Mouse (Mus musculus) left cerebral cortex, postnatal 36 days (tissue): ENCODE data around the gene Focad. TPM values are rescaled to one million over a fixed set of nuclear protein-coding genes. Genes with fewer than 3 reads are reported as not detected.

ENCODE experiments used
- DNase-seq, 2 experiments: peaks; one replicate each; pipeline ENCODE4 v3.0.0; 2021 to 2022; ENCODE audit warnings: low spot score in 2 of 2, mixed read lengths in 1 of 2
- intact Hi-C: fragments of 180-260 bp; cut with DNase I; formaldehyde crosslinking; loops from one replicate; pipeline ENCODE4 v1.15.1; 2025
- total RNA-seq, 2 experiments: library from RNA; stranded (reverse); gene quantifications; 2 replicates each; pipeline ENCODE4 v1.2.3; 2021

Gene Focad
- 10 to 100 TPM; 44.2 to 53.5 TPM for total RNA-seq

DNA sequence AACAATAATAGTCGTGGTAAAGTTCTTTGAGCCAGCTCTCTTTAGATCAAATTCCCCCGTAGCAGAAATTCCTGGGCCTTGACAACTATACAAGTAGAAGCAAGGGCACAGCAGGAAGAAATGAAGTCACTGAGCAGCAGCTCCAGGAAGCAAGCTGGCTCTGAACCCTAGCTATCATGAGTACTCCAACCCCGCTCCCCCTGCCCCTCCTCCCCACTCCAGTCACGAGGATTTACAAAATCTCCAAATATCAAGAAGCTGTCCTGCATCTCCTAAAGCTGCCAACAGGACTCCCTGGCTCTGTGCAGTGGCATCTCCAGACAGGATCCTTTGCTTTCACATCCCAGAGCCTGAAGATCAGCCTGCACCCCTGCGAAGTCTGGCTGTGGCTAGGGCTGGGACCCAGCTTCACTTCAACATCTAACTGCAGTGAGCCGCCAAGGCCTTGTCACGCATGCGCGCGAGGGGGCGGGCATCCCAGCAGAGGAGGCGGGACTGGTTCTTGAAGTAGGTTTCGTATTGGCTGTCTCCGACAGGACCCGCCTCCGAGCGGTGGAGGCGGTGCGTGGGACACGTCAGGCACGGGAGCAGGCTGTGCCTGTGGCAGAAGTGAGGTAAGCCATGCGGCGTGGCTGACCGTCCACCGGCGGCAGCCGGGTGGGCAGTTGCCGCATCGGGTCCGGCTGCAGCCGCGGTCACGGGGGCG lies at the start of gene Focad:
Focad (plus strand) TSS at position 568 of the 706 bp plus-strand sequence.
- intact Hi-C loops = loop anchor here (2.0 kb wide), 1 partner anchor 59 kb away; no protein-coding TSS in a partner anchor
- DNase-seq = peak; percentile 98

GRCm38 (mm10) chr4:88045151-88045550 lies 49.3 kb upstream of the Focad start:
- DNase-seq = no peak

GRCm38 (mm10) chr4:88046280-88046679 lies 48.1 kb upstream of the Focad start:
- DNase-seq = no peak
- intact Hi-C loops = no loop called here

More at GRCm38 (mm10) chr4:88045151-88045550, 49.3 kb upstream of the Focad start:
- intact Hi-C loops = no loop called here

DNA sequence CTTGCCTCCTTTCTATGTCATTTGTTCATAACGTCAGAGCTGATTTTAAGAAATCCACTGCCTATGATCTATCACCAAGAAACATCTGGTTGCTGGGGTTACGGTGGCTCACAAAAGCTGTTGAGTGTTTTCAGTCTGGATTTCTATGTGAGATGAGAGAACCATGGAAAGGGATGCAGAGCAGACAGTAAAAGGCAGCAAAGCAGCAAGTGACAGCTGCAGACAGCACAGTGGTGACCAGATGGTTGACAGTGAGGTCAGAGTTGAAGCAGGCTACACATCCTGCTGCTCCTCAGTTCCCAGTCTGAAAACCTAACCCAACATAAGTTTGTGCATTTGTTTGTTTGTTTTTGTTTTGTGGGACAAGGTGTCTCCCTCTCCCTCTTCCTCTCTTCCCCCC lies 19.0 kb upstream of the Focad start:
- no peak for DNase-seq
- intact Hi-C loops = no loop called here

DNA sequence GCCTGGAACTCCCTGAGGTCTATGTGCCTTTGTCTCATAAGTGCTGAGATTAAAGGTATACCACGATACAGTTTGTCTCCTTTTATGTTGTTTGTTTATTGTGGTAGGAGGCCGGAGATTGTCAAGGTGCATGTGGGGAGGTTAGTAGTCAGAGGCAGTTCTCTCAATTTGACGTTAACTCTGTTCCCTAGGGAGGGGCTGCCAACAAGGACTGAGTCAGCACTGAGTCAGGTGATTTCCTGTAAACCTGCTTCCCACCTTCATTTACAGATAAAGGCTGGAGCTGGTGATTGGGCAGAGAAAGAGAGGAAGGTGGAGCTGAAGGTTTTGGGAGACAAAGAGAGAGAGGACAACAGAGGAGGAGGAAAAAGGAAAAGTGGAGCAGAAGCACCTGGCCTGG lies 15.4 kb upstream of the Focad start:
- intact Hi-C loops = no loop called here

GRCm38 (mm10) chr4:88081417-88081816 lies 13.0 kb upstream of the Focad start:
- intact Hi-C loops = no loop called here
- DNase-seq = no peak

More for the DNA sequence above, 15.4 kb upstream of the Focad start:
- no peak for DNase-seq

GRCm38 (mm10) chr4:88081885-88082284 lies 12.5 kb upstream of the Focad start:
- DNase-seq = no peak
- intact Hi-C loops = no loop called here

DNA sequence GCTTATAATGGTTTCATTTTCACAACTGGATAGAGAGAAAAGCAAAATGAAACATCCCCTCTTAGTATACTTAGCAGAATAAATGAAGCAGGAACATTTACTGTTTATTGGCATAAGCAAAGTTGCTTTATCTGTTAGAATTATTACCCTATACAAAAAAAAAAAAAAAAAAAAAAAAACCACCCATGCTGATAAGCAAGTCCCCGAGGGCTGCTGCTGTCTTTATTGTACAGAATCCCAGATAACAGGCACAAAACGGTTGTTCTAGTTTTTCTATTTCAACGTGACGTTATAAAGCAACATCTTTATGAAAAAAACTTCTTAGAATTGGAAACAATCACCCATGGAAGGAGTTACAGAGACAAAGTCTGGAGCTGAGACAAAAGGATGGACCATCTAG lies 12.0 kb upstream of the Focad start:
- DNase-seq = no peak
- intact Hi-C loops = no loop called here

DNA sequence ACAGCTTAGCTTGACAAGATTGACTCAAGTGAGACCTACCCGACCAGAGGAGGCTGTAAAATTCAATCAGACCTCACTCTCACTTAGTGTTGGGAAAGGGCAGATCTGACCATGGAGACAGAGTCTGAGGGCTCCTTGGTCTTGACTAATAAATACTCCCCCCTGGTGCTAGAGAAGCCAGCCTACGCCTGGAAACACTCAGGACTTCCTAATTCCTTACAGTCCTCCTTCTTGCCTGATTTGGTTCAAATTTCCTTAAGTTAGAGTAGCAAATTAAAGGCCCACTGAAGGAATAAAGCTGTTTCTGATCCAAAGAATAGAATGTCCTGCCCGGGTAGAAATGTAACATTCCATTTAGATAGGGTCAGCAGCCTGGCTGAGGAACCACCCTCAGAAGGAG lies 10.6 kb upstream of the Focad start:
- no peak for DNase-seq
- intact Hi-C loops = no loop called here

- DNase-seq = no peak
- intact Hi-C loops = no loop called here
Measured at GRCm38 (mm10) chr4:88090316-88090715, 4.1 kb upstream of the Focad start.

GRCm38 (mm10) chr4:88094768-88095420 lies 465 bp downstream of the Focad start:
- no peak for DNase-seq
- intact Hi-C loops = loop anchor here (2.0 kb wide), 1 partner anchor 60 kb away; no protein-coding TSS in a partner anchor

DNA sequence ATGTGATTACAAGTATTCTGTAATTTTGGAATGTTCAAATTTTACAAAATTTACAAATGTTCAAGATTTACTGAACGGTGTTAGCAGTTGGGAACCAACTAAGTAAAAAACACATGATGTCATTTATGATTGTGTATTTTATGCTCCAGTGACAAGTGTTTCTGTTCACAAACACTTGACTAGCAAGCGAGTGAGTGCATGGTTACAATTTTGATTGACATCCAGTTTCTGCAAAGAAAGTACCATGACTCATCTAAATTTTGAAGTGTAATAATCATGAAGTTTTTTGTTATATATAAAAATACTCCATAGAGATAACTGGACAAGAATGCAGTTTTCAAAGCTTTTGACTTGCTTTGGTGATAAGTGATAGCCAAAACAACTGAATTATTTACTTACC lies 1.3 kb downstream of the Focad start:
- intact Hi-C loops = loop anchor here (2.0 kb wide), 1 partner anchor 61 kb away; no protein-coding TSS in a partner anchor
- DNase-seq = no peak

DNA sequence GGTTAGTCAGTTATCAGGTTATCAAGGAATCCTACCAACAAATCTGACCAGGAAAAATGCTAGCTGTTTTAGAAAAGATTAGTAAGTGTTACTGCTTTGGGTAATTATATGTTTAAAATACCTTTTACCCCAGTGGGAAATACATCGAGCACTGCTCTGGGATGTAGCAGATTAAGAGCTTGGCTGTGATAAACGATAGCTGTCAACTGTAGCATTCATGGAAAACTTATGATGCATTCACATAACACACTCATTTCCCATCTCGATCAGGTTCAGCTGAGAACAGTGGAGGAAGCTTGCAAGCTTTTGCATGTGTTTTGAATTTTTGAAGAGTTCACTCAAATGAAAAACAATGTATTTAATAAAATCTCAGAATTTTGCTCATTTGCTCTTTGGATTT lies 14.2 kb downstream of the Focad start:
- no peak for DNase-seq

DNA sequence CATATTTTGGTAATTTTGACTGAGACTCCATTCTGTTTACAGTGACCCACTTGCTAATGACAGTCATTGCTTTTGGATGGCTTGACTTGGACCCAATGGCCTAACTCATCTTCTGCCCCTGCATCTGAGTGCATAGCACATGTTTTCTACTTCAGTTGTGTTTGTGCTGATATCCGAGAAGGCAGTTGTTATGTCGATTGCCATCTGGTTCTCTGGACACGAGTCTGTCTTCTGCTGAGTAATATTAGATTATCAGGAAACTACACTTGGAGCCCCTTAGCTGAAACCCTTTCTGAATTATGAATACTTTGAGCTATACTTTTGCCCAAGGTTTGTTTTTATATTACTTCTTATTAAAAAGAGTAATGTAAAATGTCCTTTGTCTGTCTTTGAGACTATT lies 22.9 kb downstream of the Focad start:
- DNase-seq = no peak
- intact Hi-C loops = no loop called here

More for the DNA sequence above, 14.2 kb downstream of the Focad start:
- intact Hi-C loops = no loop called here

DNA sequence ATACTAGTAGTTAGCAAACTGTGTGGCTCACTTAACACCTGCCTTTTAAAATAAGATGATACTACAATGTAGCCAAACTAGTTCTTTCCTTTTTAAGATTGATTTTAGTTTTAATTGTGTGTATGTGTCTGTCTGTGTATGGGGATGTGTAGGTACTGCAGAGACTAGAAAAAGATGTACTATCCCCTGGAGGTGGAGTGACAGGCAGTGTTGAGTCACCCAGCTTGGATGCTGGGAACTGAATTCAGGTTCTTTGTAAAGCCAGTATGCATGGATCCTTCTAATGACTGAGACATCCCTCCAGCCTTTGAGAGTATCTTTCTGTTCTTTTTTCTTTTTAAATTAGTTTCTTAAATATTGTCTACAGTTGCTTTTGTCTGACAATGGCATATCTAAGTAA lies 23.5 kb downstream of the Focad start:
- intact Hi-C loops = no loop called here
- no peak for DNase-seq

DNA sequence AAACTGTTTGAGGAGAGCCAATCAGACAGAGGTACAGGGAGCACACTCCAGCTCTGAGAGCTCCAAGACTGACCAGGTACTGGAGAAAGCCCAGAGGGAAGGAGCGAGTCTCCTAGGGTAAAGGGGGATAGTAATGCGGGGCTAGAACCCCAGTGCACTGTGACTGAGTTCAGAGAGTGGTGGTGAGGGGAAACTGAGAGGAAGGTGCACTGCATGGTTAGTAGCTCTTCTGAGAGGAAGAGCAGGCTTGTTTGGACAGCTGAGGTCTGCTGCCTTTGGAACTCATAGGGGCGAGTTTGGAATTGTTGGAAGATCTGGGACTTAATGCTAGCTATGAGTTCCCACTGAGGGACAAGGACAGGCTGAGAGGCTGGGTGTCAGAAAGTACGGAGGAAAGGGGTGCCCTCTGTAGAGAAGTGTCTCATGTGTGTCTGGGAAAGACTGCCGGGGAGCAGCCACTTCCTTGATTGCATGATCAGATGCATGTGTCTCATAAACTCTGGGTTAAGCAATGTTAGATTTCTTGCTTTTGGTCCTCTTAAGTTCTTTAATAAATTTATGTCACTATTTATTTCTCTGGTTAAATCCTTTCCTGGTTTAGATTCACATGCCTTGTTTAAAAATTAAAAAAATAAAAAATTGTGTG lies 24.4 kb downstream of the Focad start:
- intact Hi-C loops = no loop called here
- no peak for DNase-seq

- DNase-seq = no peak
- intact Hi-C loops = no loop called here
Measured at GRCm38 (mm10) chr4:88120091-88120490, 25.7 kb downstream of the Focad start.

DNA sequence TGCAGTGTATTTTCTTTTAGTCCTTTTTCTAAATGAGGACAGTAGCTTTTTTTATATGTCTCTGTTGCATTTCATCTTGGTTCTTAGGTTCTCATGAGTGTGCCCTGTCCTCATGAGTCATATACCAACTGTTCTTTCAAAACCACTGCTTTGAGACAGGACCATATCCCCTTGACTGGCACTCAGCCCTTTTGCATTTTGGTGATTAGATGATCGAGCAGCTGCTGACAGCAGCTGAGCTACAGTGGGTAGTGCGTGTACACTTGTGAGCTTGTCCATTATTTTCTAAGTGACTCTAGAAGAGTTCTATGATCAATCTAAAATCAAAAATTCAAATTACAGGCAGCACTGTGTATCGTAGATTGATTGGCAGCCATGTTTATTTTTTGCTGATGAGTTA lies 28.0 kb downstream of the Focad start:
- DNase-seq = no peak
- intact Hi-C loops = no loop called here

GRCm38 (mm10) chr4:88135936-88136335 lies 41.5 kb downstream of the Focad start:
- DNase-seq = no peak
- intact Hi-C loops = no loop called here

DNA sequence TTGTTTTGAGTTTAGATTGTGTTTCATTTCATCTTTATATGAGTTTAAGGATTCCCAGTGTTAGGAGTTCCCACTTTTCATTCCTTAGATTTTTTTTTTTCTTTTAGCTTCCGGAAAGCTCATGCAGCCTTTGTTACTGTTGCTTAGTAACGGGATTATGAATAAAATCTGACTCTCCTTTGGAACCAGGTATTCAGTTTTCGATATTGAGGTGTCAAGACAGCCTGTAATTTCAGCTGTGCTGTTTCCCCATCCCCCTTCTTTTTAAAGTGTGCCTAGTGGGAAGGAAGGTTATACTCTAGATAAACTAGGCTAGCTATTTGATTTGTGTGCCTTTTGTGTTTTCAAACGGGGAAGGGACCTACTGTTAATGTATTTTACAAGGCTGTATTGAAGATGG lies 42.1 kb downstream of the Focad start:
- DNase-seq = no peak

More for the DNA sequence above, 42.1 kb downstream of the Focad start:
- intact Hi-C loops = no loop called here
